Mouse (Mus musculus) ES-CJ7 (cell line): ENCODE data around the gene Cdc20.

Experiments used
- DNase-seq: peaks from one replicate; pipeline ENCODE4 v3.0.0; 2011; ENCODE audit warnings: low read depth, low spot score

Gene Cdc20

GRCm38 (mm10) chr4:118417112-118417797, 19.9 kb downstream of the Cdc20 start:
- no peak for DNase-seq

GRCm38 (mm10) chr4:118416329-118416728, 20.8 kb downstream of the Cdc20 start:
- DNase-seq: no peak

- no peak for DNase-seq
These were observed 21.4 kb downstream of the Cdc20 start for GRCm38 (mm10) chr4:118415779-118416178.

- DNase-seq: no peak
These were observed 23.6 kb downstream of the Cdc20 start for GRCm38 (mm10) chr4:118413553-118413952.

- DNase-seq: no peak
These were observed 26.3 kb downstream of the Cdc20 start for GRCm38 (mm10) chr4:118410871-118411270.

GRCm38 (mm10) chr4:118409142-118409900, 27.8 kb downstream of the Cdc20 start, which contains the start of the genes Szt2 and Med8:
Gene Szt2 (minus strand): TSS chr4:118409273.
Gene Med8 (plus strand): TSS chr4:118409337.
- peak; percentile 91 for DNase-seq

- DNase-seq: no peak
These were observed 34.5 kb downstream of the Cdc20 start for GRCm38 (mm10) chr4:118402701-118403100.

- DNase-seq: no peak
These were observed 35.2 kb downstream of the Cdc20 start for GRCm38 (mm10) chr4:118401918-118402317.

- no peak for DNase-seq
These were observed 35.7 kb downstream of the Cdc20 start for GRCm38 (mm10) chr4:118401421-118401820.

- DNase-seq: no peak
These were observed 38.8 kb downstream of the Cdc20 start for GRCm38 (mm10) chr4:118398400-118398799.

GRCm38 (mm10) chr4:118396433-118396832, 40.7 kb downstream of the Cdc20 start:
- no peak for DNase-seq

- no peak for DNase-seq
These were observed 41.9 kb downstream of the Cdc20 start for GRCm38 (mm10) chr4:118395289-118395688.

GRCm38 (mm10) chr4:118394505-118394904, 42.6 kb downstream of the Cdc20 start:
- no peak for DNase-seq

- no peak for DNase-seq
These were observed 47.0 kb downstream of the Cdc20 start for GRCm38 (mm10) chr4:118390146-118390545.

- DNase-seq: no peak
These were observed 49.8 kb downstream of the Cdc20 start for GRCm38 (mm10) chr4:118387316-118387715.

GRCm38 (mm10) chr4:118383271-118383670, 53.9 kb downstream of the Cdc20 start:
- DNase-seq: no peak
